Mouse (Mus musculus): ENCODE measurements around the gene Taf9b. TPM values are rescaled to one million over a fixed set of nuclear protein-coding genes. Genes with fewer than 3 reads are reported as not detected.

Gene Taf9b
- total RNA-seq (2012; rRNA removed): 1.7 and 2.5 TPM in 2 replicates
- polyA plus RNA-seq (2012; ENCODE audit: insufficient read depth in 1 of 2, insufficient read length in 2 of 2, low read depth in 1 of 2, low replicate concordance in 2 of 2, missing spikeins in 1 of 2): 1 to 10 TPM in 1 of 2 experiments, not detected in 1; 1.9 TPM

DNA sequence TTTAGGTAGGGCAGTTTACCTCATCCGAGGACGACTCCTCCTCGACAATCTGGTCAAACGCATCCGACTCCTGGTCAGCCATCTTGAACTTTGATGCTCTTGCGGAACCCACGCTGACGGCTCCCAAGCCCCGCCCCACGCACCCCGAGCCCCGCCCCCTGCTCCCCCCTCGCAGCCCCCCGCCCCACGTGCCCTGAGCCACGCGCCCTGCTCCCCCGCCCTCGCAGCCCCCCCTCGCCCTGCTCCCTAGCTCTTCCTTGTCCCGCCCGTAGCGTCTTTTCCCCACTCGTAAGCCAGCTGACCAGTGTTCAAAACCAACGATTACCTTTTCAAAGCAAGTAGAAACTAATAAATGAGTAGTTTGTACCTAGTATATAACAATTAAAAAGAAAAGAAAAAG, at the start of gene Taf9b:
Gene Taf9b, minus strand, starts transcription at position 101 of the 400 bp plus-strand sequence.
- H3K9me3 ChIP-seq (replicated peaks; ENCODE audit: insufficient read depth, low read length): no peaks in the 10 kb centered on the region
- H3K36me3 ChIP-seq (ENCODE audit: control insufficient read depth in 1 of 2, insufficient read depth in 2 of 2, low read length in 2 of 2): no peaks in the 10 kb centered on the region; a peak in 1 of 4 replicates
- TF ChIP-seq ZKSCAN1 (IDR thresholded peaks at IDR 0.05; ENCODE audit: low read depth, low read length) (no peak), HCFC1 (IDR thresholded peaks at IDR 0.05; ENCODE audit: low read depth, low read length) (no peak), BHLHE40 (IDR thresholded peaks at IDR 0.05; ENCODE audit: borderline replicate concordance, low read depth, low read length) (no peak), JUND (IDR thresholded peaks at IDR 0.05; ENCODE audit: low read depth, low read length) (no peak), TCF12 (IDR thresholded peaks at IDR 0.05; ENCODE audit: low read depth, low read length) (no peak), ETS1 (IDR thresholded peaks at IDR 0.05; ENCODE audit: low read depth, low read length) (no peak), MYB (IDR thresholded peaks at IDR 0.05; ENCODE audit: low read depth, low read length) (no peak), ZNF384 (IDR thresholded peaks at IDR 0.05; ENCODE audit: low read depth, low read length) (no peak), MAZ (IDR thresholded peaks at IDR 0.05; ENCODE audit: low read depth, low read length) (no peak), EP300 (IDR thresholded peaks at IDR 0.05; ENCODE audit: low read depth in 1 of 2, low read length in 2 of 2) (no peak), SIN3A (IDR thresholded peaks at IDR 0.05; ENCODE audit: low read length) (no peak), MYC (IDR thresholded peaks at IDR 0.05; ENCODE audit: low read depth, low read length) (no peak), TBP (IDR thresholded peaks at IDR 0.05; ENCODE audit: low read depth, low read length) (no peak), GABPA (IDR thresholded peaks at IDR 0.05; ENCODE audit: low read depth, low read length) (no peak), RCOR1 (IDR thresholded peaks at IDR 0.05; ENCODE audit: low read depth, low read length) (no peak)
- DNase-seq (ENCODE audit: low read depth, low spot score): no peak
- no peak within 1 kb of the TSS; the same call in 1 of the 2 replicates for H3K9ac ChIP-seq (ENCODE audit: control insufficient read depth, low read depth, low read length, poor library complexity, severe bottlenecking)
- no peak within 1 kb of the TSS for H3K27ac ChIP-seq (ENCODE audit: control insufficient read depth, low read depth, low read length)
- peak within 1 kb of the TSS; percentile 58 to 83; a peak in 2 of 4 replicates for H3K4me3 ChIP-seq (ENCODE audit: control insufficient read depth in 1 of 2, insufficient read depth in 1 of 2, low read depth in 2 of 2, low read length in 2 of 2)
- no peaks in the 10 kb centered on the region for H3K4me1 ChIP-seq (ENCODE audit: control insufficient read depth in 1 of 2, insufficient read depth in 2 of 2, low read length in 2 of 2)
- no peaks in the 10 kb centered on the region for H3K79me2 ChIP-seq (ENCODE audit: control insufficient read depth, insufficient read depth, low read length, poor library complexity)
- no peaks in the 10 kb centered on the region for H3K27me3 ChIP-seq (ENCODE audit: control insufficient read depth in 1 of 2, insufficient read depth in 2 of 2, low read length in 2 of 2)

DNA sequence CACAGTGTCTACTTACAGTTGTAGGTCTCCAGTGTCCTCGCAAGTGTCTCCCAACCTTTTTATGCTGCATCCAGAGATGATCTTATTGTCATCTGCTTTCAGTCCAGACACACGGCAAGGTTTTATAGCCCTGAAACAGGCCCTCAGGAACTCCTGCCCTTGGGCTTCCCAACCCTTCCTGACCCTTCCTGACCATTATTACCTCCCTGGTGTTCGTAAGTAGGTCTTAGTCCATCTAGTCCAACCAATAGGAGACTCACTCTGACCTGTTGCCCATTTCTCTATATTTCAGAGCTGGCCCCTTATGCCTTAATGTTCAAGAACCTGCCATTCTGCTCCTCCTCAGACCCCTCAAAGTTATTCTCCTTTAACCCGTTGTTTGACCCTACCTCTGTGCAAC, 34.3 kb upstream of the Taf9b start, which contains the start of gene Fnd3c2:
Gene Fnd3c2, minus strand, starts transcription at position 101 of the 400 bp plus-strand sequence.
- H3K9me3 ChIP-seq (replicated peaks; ENCODE audit: insufficient read depth, low read length): no peaks in the 10 kb centered on the region
- TF ChIP-seq UBTF (IDR thresholded peaks at IDR 0.05; ENCODE audit: borderline replicate concordance, insufficient read depth, low read depth, low read length) (no peak), SMC3 (IDR thresholded peaks at IDR 0.05; ENCODE audit: low read depth, low read length) (no peak), ELF1 (IDR thresholded peaks at IDR 0.05; ENCODE audit: low read depth, low read length) (no peak), NELFE (IDR thresholded peaks at IDR 0.05; ENCODE audit: low read depth, low read length) (no peak), HCFC1 (IDR thresholded peaks at IDR 0.05; ENCODE audit: low read depth, low read length) (no peak)
- DNase-seq (ENCODE audit: low read depth, low spot score): no peak
- no peak within 1 kb of the TSS for H3K27ac ChIP-seq (ENCODE audit: control insufficient read depth, low read depth, low read length)
- H3K4me1 ChIP-seq (ENCODE audit: control insufficient read depth in 1 of 2, insufficient read depth in 2 of 2, low read length in 2 of 2): no peaks in the 10 kb centered on the region; a peak in 1 of 4 replicates
- H3K79me2 ChIP-seq (ENCODE audit: control insufficient read depth, insufficient read depth, low read length, poor library complexity): no peaks in the 10 kb centered on the region
- no peaks in the 10 kb centered on the region for H3K27me3 ChIP-seq (ENCODE audit: control insufficient read depth in 1 of 2, insufficient read depth in 2 of 2, low read length in 2 of 2)
- H3K9ac ChIP-seq (ENCODE audit: control insufficient read depth, low read depth, low read length, poor library complexity, severe bottlenecking): no peak within 1 kb of the TSS
- no peak within 1 kb of the TSS for H3K4me3 ChIP-seq (ENCODE audit: control insufficient read depth in 1 of 2, insufficient read depth in 1 of 2, low read depth in 2 of 2, low read length in 2 of 2)
- no peaks in the 10 kb centered on the region for H3K36me3 ChIP-seq (ENCODE audit: control insufficient read depth in 1 of 2, insufficient read depth in 2 of 2, low read length in 2 of 2)

All from MEL (cell line).